Mouse (Mus musculus): ENCODE measurements around the gene Ptprt.

DNA sequence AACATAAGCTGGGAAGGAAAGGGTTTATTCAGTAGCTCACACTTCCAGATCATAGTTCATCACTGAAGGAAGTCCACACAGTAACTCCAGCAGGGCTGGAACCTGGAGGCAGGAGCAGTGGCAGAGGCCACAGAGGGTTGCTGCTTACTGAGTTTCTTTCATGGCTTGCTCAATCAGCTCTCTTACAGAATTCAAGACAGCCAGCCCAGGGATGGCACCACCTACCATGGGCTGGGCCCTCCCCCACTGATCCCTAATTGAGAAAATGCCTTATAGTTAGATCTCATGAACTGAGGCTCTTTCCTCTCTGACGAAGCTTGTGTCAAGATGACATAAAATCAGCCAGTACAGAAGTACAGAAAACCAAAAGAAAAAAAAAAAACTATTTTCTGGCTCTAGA, 311.9 kb downstream of the Ptprt start:
- TF ChIP-seq RAD21 (IDR thresholded peaks at IDR 0.05; ENCODE audit: low read depth, low read length) (no peak), CTCF (conservative IDR thresholded peaks at IDR 0.05 in 1 of 2, IDR thresholded peaks at IDR 0.05 in 1 of 2; ENCODE audit: low read depth in 2 of 2, low read length in 2 of 2) (no peak), POLR2A (IDR thresholded peaks at IDR 0.05; ENCODE audit: low read depth, low read length) (no peak), CHD1 (IDR thresholded peaks at IDR 0.05; ENCODE audit: low read depth, low read length) (no peak), ZC3H11A (IDR thresholded peaks at IDR 0.05; ENCODE audit: low read depth, low read length) (no peak), RCOR1 (conservative IDR thresholded peaks at IDR 0.05; ENCODE audit: low read depth, low read length) (no peak), E2F4 (IDR thresholded peaks at IDR 0.05; ENCODE audit: insufficient replicate concordance, low read depth, low read length) (no peak), EP300 (IDR thresholded peaks at IDR 0.05; ENCODE audit: low read length) (no peak), POLR2AphosphoS2 (IDR thresholded peaks at IDR 0.05; ENCODE audit: low read depth, low read length) (no peak), ELF1 (IDR thresholded peaks at IDR 0.05; ENCODE audit: low read depth, low read length) (no peak), ZNF384 (IDR thresholded peaks at IDR 0.05; ENCODE audit: low read depth, low read length) (no peak), BHLHE40 (IDR thresholded peaks at IDR 0.05; ENCODE audit: low read depth, low read length) (no peak), SIN3A (IDR thresholded peaks at IDR 0.05; ENCODE audit: low read length) (no peak), ZKSCAN1 (IDR thresholded peaks at IDR 0.05; ENCODE audit: borderline replicate concordance, low read depth, low read length) (no peak)

All from CH12.LX (cell line).